Mouse (Mus musculus) cortical plate, adult 2 months (tissue): ENCODE measurements at regions not wholly inside any gene's neighbourhood (a gene's known extent, or its start where the extent isn't known, plus 50 kb on each side); places are given as distances from the start of the nearest gene placed in this dataset.

Experiments used
- CTCF ChIP-seq: fragments of 200-500 bp; IDR thresholded peaks from 2 replicates; pipeline ENCODE4 v1.5.1; 2011; ENCODE audit warnings: mild to moderate bottlenecking, control low read depth, low read length; ENCODE audit not compliant: insufficient read depth; ENCODE audit errors: extremely low read depth
- POLR2A ChIP-seq: fragments of 200-500 bp; IDR thresholded peaks from 2 replicates; pipeline ENCODE4 v1.6.1; 2011; ENCODE audit warnings: mild to moderate bottlenecking, low read length, control low read depth; ENCODE audit not compliant: insufficient read depth; ENCODE audit errors: extremely low read depth

DNA sequence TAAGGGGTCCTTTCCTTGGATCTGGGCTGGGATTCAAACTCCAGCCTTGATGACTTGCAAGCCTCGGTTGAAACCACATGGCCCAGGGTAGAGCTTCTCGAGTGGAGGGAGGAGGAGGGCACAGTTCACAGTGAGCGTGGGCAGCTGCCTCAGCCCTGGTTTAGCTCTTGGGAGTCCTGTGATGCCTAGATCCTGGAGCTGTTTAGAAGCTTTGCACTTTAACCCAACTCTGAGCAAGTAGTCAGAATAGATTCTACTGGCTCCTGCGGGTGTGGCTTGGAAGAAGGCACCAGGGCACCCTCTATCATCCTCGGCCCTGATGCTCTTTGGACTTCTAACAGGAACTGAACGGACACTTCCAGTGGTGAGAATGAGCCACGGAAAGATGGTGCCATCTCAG, 72.5 kb downstream of the Cpn2 start:
- no peak for TF ChIP-seq CTCF
- TF ChIP-seq POLR2A, result no peak
